Mouse (Mus musculus): ENCODE data around the gene Usp25.

Gene Usp25

DNA sequence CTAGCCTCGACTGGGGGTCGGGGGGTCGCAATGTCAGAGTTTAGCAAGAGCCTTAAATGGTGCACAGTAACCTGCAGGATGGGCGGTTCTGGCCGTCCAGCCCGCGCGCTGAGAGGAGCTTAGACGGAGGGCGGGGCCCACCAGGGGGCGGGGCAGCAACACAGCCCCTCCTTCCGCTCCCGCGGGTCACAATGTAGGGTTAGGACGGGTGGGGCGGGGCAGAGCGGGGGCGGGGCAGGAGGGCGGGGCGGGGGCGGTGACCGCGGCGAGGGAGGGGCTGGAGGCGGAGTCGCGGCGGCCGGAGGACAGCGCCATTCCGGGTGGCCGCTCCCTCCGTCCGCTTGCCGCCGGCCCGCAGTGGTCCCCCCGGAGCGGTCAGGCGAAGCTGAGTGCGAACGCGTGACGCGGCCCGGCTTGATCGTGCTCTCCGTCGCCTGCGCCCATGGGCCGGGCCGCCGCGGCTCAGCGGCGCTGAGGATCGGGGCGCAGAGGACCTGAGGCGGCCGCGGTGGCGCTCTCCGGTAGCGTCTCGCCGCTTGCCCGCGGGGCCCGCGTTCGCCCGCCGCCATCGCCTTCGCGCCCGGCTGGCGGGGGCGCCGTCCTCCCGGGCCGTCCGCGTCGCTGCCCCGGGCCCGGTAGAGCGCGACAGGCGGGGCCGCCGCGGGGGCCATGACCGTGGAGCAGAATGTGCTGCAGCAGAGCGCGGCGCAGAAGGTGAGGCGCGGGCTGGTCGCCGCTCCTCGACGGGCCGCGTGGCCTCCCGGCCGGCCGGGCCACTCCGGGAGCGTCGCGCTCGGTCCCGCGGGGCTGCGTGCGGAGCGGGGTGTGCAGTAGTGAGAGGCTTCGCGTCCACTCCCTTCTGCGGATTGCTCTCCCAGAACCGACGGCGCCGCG is at the start of gene Usp25:
Usp25 (plus strand) TSS at position 280 of the 894 bp plus-strand sequence.
- DNase-seq (ENCODE audit: low spot score), result peak; percentile 91

DNA sequence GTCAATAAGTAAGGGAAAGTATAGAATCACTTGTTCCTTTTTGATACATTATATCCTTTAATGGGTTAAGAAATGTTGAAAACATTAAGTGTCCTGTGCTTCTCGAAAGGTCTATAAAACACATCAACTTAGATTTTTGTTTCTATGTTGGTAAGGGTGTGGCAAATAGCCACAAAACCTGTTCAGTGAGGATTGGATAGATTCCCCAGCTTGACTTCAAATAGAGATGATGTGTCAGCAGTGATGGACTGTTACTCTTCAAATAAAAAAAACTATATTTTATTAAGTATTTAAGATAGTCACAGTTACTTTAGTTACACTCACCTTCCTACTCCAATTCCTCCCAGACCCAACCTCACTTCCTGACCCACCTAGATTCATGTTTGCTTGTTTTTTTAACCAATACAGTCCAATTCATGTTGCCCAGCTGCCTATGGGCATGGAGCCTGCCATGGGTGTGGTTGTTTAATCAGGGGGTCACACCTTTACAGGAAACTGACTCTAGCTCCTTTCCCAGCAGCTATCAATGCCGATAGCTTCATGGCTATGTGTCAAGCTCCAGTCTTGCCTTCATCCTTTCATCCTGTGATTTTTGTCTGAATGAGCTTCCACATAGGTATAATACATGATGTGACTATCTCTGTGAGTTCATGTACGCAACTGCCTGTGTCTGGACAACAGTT is 45.8 kb upstream of the Usp25 start:
- DNase-seq (ENCODE audit: low spot score), result no peak

DNA sequence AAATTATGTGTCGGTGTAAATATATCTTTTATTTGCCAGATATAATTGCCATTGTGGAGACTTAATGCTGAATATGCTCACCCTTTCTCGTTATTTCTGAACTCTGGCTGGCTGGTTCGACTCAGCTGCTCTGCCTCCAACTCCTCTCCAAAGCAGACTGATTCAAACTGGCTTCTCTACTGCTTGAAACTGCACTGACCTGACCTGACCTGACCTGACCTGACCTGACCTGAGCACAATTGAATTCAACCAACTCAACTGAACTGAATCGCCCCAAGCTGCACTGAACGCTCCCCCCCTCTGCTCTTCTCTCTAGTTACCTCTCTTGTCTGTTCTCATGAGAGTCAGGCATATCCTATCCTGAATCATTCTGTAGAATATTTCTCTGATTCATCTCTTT is 42.3 kb upstream of the Usp25 start:
- peak; percentile 64 for DNase-seq (ENCODE audit: low spot score)

DNA sequence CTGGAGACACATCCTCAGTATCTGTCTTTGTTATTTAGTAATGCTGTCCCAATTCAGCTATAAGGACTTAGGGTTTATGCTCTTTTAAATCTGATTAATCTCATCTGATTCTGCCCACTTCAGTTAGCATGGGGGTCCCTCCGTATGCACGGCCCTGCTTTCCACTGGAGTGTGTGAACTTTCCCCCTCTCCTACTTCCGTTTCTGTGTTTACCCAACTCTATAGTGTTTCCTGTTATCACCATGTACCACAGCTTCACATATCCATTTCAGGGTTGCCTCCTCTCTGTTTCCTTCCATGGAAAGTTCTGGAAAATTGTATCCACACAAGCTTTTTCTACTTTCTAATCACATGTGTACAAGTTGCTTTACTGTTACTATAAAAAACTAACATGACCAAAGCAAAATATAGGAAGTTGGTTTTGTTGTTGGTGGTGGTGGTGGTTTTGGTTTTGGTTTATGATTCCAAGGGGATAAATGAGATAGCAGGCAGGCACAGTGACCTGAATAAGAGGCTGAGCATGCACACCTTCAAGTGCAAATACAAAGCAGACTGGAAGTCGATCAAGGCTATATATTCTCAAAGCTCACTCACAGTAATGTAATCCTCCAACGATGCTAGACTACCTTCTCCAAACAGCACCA is 36.6 kb upstream of the Usp25 start:
- DNase-seq (ENCODE audit: low spot score), result no peak

DNA sequence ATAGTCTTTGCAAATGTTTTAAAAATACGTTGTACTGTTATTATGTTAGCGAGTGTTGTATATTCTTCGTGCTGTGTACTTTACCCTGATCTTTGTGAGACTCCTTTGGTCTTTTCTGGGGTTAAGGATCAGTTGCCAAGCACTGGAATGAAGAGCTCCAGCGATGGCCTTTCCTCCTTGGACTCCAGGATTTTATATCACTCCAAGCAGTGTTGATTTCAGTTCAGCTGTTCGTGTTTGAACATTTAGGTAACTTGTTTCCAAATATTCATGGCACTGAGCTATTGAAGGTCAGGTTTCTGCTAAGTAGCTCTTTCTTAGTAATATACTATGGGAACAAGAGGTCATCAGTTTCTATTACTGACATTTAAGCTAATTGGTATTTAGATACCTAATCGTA is 29.8 kb upstream of the Usp25 start:
- no peak for DNase-seq (ENCODE audit: low spot score)

DNA sequence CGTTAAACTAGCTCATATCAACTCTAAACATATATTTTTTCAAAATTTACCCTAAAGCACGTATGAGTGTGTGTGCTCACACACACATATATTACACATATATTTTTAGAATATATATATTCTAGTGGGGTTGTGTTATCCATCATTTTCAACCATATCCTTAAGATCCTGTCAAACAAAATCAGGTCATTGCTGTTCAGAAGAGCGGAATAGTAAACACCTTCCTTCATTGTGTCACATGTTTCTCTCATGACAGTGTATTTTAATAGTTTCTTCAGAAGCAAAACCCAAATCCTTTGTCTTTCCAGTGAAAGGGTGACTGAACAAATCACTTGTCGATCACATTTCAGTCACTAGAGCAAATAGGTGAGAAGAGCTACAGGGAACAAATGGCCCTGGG is 25.8 kb upstream of the Usp25 start:
- DNase-seq (ENCODE audit: low spot score), result no peak

DNA sequence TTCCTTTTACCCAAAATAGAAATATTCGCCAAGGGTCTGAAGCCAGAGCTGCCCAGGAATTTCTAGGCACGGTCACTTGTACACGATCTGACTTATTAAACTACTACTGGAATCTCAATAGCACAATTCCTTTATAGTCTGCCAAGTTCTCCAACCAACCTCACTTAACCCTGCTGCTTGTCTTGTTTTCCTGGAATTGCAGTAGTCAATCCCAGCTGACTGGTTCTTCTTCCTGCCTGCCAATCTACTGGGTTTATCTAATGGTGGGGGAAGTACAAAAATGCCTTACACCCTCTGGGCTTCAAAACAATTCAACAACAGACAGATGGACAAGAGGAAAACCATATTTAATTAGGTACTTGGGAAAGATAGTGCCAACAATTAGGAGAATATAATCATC is 9.6 kb upstream of the Usp25 start:
- DNase-seq (ENCODE audit: low spot score), result no peak

DNA sequence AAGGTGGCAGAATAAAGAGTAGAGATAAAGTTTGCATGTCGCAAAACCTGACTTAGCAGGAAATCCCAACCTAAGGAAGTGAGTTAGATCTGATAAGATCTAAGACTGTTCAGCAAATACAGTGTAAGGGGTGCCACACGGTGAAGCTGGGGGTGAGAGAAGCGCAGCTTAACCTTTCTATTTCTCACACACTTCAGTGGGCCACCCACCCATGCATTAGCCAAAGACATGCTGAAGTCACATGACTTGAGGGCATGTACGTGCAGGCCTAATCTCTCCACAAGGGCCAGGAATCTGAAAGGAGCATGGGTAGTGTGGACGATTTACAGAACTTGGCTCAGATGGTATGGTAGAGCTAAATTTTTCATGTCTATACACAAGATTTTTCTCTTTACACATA is 4.3 kb upstream of the Usp25 start:
- DNase-seq (ENCODE audit: low spot score), result no peak

DNA sequence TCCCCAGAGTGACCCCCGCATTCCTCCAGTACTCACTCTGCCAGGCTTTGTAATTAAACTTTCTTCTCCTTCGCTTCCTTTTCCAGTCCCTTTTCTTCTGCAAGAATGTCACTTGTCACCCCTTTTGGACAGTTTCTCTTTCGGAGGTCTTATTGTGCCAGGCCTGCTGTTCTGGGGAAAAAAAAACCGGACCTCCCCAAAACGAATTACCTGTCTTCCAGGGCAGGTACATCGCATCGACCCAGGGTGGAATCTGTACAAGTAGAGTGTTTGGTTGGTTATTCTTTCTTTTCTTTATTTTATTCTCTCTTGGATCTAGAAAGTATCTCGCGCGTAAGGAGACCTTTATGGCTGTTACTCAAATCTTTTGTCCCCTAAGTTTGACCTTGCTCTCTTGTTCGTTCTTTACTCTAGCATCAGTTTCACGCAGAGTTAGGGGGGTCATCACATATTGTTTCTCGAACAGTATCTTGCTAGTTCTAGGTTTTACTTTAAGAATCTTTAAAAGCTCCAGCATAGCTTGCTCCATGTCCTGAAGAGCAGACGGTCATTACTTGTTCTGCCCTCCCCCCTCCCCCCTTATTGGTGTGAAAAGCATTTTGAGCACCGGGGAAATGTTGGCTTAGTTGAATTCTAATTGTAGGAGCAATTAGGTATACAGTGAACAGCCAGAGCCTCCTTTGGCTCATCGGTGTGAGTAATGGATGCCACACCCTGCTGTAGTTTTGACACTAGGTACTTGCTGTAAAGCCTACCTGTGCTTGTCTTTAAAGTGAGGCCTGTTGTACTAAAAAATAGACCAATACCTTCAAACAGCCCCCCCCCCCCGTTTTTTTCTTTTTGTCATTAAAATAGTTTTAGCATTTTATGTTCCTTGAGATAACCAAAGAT is 1.1 kb downstream of the Usp25 start:
- DNase-seq (ENCODE audit: low spot score), result no peak

DNA sequence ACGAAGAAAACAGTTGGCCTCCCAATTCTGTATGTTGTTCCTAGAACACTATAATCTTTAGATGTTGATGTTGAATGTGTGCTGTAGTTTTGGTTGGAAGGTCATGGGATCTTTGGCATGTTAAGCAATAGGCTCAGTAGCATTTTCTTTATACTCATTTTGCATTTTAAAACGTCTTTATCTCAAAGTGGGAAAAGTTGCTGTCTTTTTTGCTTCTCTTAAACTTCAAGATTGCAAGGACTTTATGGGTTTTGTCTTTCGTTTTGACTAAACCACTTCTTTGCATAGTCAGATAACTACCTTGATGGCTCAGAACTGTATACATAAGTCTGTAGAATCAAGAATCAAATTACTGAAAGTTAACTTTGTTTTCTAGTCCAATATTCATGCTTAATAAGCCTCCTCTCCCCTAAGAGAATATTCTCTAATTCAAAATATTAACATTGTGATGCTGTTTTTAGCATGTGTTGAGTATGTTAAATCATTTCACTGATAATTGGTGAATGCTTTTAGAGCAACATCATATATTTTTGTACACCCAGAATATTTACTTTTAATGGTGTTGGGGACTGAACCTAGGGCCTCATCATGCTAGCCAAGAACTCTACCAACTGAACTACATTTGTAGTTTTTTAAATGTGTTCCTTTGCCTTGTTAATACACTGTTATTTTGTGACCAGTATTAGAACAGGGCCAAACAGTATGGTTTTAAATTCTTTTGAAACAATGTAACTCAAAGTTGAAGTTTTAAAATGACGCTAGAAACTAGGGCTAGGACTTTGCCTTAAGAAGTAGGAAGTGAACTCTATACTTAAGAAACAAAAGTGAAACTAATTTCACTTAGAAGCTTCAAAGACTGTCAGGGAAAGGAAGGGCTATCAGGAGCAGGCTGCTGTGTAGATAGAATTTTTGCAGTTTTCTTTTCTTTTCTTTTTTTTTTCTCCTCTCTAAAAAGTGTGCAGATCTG is 2.2 kb downstream of the Usp25 start:
- no peak for DNase-seq (ENCODE audit: low spot score)

DNA sequence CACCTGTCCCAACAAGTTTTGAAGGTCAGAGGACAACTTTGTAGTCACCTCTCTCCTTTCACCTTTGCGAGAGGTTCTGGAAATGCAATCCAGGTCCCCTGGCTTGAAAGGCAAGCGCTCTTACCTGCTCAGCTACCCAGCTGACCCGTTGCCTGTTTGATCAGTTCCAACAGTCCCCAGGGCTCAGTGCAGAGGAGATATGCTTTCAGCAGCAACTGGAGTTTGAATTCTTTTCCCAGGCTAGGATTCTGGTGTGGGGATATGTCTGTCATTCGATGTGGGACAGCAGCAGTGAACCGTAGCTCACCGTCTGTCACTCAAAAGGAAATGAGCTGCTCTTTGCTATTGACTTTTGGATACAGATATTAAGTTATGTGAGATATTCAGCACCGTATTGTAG is 4.4 kb downstream of the Usp25 start:
- no peak for DNase-seq (ENCODE audit: low spot score)

DNA sequence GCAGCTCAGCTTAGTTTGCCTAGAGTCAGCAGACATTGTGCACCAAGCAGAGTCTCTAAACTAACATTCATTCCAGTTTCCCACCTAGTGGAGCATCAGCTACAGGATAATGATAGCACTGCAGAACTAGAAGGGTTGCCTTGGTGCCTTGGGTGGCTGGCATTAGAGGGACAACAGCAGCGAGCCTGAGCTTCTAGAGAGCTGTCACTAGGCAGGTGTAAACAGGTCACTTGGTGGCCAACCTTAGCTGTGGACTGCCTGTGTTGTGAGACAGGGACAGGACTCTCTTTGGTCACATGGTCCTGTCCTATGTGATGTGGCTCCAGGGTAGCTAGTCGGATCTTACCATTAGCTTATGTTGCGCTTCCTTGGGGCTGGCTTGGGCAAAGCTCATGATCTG is 6.7 kb downstream of the Usp25 start:
- DNase-seq (ENCODE audit: low spot score), result no peak

DNA sequence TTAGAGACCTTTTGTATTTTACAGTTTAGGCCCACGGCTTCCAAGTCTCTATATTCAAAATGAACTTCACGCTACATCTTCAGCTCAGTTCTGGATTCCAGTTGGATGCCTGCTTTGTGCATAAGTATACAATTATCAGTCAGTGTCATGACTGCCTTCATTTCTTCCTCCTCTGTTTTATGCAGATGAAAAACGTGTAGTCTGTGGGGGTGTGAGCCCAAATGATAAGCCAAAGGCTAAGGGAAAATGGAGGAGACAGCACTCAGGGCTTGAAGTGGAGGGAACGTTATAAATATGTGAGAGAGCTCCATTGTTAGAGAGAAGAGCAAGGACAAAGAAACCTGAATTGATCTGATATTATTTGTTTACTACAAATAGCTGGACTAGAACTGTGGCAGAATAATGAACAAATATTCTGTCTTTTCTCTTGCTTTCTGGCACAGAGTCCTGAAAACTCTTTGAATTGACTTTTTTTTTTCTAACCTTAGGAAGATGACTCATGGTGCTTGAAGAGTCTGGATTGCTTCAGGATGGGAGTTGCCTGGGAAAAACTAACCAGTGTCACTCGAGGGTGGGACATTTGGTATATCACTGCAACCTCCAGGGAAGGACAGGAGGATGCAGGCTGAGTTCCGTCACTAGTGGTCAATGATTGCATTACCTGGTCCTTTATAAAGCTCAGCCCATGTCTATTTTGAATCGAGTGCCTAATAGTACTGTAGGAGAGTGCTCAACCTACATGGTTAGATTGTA is 10.3 kb downstream of the Usp25 start:
- no peak for DNase-seq (ENCODE audit: low spot score)

DNA sequence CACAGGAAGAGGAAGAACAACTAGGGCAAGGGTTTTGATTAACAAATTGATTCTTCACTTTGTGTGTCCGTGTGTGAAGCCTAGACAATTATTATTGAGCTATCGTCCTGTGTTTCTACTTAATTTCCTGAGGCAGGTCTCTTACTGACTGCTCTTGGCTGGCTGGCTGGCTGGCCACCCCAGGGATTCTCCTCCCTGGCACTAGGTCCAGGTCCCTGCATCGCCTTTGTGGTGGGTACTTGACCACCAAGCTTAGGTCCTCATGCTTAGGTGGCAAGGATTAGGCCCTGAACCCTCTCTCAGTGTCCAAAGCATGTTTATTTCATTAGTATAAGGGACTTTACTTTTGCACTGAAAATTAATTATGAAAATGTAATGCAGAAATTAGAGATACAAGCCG is 12.6 kb downstream of the Usp25 start:
- no peak for DNase-seq (ENCODE audit: low spot score)

DNA sequence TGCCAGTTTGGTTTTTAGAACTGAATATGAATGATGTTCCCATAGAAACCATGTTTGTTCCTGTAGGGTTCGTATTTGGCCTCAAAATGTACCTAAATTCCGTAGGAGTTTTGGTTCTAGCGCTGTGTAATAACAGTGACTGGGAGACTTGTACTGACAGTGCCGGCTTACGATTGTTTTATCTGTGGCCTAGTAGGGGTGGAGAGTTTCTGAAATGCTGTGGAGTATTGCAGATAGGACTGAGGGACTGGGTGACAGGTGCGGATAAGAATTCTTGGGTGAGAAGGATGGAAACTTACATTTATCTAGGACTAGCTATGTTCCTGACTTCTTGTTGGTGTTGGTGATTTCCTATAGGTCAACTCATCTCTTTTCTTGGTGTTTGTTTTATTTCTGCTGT is 13.4 kb downstream of the Usp25 start:
- DNase-seq (ENCODE audit: low spot score), result no peak

DNA sequence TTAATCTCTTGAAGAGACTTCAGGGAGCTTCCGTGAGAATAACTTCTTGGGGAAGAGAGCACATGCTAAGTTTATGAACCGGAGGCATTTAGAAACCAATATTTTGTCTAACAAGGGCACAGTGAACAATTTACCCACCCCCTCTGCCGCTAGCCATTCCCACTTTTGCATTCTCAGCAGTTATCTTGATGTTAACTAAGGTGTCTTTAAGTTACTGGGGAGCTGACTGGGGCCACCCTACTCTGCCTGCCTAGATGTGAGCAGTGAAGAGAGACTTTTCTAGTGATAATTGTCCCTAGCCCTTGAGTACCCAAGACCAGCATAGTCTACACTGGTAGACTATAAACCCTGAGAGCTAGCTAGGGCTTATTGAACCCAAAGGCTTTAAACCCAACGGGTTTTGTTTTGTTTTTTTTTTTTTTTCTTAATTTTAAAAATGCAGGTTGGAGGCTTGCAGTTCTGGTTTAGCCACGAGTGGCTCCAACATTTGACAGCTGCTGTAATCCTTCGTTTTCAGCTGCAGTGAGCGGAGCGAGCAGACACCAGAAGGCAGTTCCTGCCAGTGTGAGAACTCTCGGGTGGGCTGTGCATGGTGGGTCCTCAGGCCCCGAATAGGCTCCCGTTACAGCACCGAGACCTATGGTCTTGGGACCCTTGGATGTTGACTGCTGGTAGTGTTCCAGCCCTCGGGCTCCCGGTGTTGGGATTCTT is 14.6 kb downstream of the Usp25 start:
- no peak for DNase-seq (ENCODE audit: low spot score)

DNA sequence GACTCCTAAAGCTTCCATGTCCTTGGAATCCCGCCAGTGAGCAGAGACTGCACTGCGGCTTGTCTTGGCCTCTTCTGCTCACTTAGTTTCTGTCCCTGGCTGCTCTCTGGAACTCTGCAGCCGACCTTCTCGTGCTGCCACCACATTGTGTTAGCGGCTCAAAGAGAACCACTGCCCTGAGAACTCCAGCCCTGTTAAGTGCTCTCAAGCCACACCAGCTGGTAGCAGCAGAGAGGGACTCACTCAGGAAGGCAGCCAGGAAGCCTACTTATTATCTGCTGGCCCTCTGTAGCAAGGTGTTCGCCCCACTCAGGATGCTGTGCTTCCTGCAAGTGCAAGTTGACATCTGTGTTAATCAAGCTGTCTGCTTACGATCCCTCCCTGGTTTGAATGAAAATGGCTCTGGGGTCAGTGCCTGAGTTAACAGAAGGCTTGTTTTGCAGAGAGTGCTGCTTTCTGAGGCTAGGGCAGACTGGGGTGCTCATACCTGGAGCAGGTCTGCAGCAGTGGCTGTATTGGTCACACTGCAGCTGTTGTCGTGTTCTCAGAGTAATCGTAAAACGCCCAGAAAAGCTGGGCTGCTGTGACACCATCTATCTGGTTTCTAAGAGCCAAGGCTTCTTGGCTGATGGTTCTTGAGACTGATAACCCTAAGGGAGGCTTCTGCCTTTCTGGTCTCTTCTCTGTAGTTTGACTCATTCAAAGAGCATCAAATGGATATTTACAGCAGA is 15.3 kb downstream of the Usp25 start:
- no peak for DNase-seq (ENCODE audit: low spot score)

DNA sequence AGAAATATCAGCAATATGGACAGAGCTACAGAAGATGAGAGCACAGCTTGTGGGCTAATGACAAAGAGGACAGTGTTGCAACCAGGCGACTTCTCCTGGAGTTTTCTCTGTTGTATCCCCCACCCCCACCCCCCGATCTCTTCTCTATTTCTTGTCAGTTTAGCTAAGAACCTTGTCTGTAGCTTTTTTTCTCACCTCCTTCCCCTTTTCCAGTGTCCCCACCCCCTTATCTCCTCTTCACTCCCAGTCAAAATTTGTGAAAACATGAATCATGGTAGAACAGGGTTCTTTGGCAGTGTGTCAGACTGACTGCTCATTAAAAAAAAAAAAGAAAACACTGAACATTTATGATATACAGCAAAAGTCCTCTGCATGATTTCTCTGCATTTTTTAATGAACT is 16.9 kb downstream of the Usp25 start:
- no peak for DNase-seq (ENCODE audit: low spot score)

DNA sequence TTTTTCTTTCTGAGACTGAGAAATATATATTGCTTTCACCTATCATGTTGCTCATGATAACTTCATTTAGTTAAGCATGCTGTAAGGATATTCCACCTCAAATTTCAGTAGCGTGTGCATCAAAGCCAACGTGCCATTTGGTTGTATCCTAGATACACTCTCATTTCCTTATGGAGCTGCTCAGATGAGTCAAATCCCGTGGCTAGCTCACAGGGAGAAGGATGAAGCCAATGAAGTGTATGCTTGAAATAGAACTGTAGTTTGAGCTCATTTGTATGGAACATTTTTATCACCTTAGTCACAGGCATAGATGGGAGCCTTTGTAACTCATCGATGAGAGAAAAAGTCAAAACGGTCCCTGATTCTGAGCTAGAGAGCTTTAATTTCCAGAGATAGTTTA is 20.8 kb downstream of the Usp25 start:
- DNase-seq (ENCODE audit: low spot score), result no peak
